Mouse (Mus musculus) stomach, embryonic 16.5 days (tissue): ENCODE results near the gene Otud7b. TPM values are rescaled to one million over a fixed set of nuclear protein-coding genes. Genes with fewer than 3 reads are reported as not detected.
"Not testable (repeated sequence)": the region's sequence is repeated elsewhere in the genome, so short reads cannot be mapped to it uniquely, and the experiment has no call there.

Experiments
- ATAC-seq: fragments of 200-750 bp; cut with Nextera tagmentation; 2 replicates; pipeline ENCODE4 v1.8.0; 2017; ENCODE audit warnings: moderate number of reproducible peaks, moderate TSS enrichment; ENCODE audit not compliant: insufficient read depth, low FRiP score
- H3K27ac ChIP-seq: fragments of 300-500 bp; sonication (generic); 2 replicates; pipeline ENCODE4 v1.5.1; 2014; ENCODE audit warnings: low read length
- H3K27me3 ChIP-seq: fragments of 300-500 bp; sonication (generic); 2 replicates; pipeline ENCODE4 v1.6.1; 2014; ENCODE audit warnings: low read length, control low read depth, mixed read lengths; ENCODE audit not compliant: control insufficient read depth, insufficient read depth
- H3K36me3 ChIP-seq: fragments of 300-500 bp; sonication (generic); 2 replicates; pipeline ENCODE4 v1.6.1; 2014; ENCODE audit warnings: low read length; ENCODE audit not compliant: control insufficient read depth, insufficient read depth
- H3K4me1 ChIP-seq: fragments of 300-500 bp; sonication (generic); 2 replicates; pipeline ENCODE4 v1.6.1; 2014; ENCODE audit warnings: low read length, control low read depth, mixed read lengths; ENCODE audit not compliant: control insufficient read depth, insufficient read depth
- H3K4me2 ChIP-seq: fragments of 300-500 bp; sonication (generic); 2 replicates; pipeline ENCODE4 v1.6.1; 2014; ENCODE audit warnings: low read depth, low read length, mixed read lengths
- H3K4me3 ChIP-seq: fragments of 300-500 bp; sonication (generic); replicated peaks from 2 replicates; pipeline ENCODE4 v1.5.1; 2014; ENCODE audit warnings: mild to moderate bottlenecking, low read length
- H3K9ac ChIP-seq: fragments of 300-500 bp; sonication (generic); 2 replicates; pipeline ENCODE4 v1.6.1; 2014; ENCODE audit warnings: low read length
- H3K9me3 ChIP-seq: fragments of 300-500 bp; sonication (generic); replicated peaks from 2 replicates; pipeline ENCODE4 v1.6.1; 2016; ENCODE audit warnings: low read length, control low read depth; ENCODE audit not compliant: control insufficient read depth
- WGBS: fragments of 180-500 bp; shearing (Covaris S2); extraction: QIAGEN DNeasy Blood & Tissue Kit; methylation state at CpG from one replicate; pipeline ENCODE4 v1.1.7; 2014; 5-methylcytosine and 5-hydroxymethylcytosine counted together
- polyA plus RNA-seq: library from polyadenylated mRNA; unstranded; fragments of >200 nt; fragmentation: Nextera tagmentation; extraction: Ambion mirVana; gene quantifications from 2 replicates; pipeline ENCODE4 v1.2.1, GENCODE M21; 2015

The Otud7b gene
- polyA plus RNA-seq, 1 experiment from 2014 or later = 13.1 TPM

GRCm38 (mm10) chr3:96168466-96169158 lies 64.3 kb downstream of the Otud7b start:
- Histone ChIP-seq H3K27me3 (no peaks in the 10 kb centered on the region), H3K4me1 (peaks cover 8% of the 10 kb centered on the region; the same call in 1 of the 2 replicates), H3K9me3 (no peaks in the 10 kb centered on the region), H3K36me3 (no peaks in the 10 kb centered on the region), H3K4me2 (no peak overlapping the region), H3K9ac (no peak overlapping the region), H3K4me3 (no peak overlapping the region), H3K27ac (no peak overlapping the region)
- ATAC-seq = no peak
- WGBS = 66% methylated on average over 12 of the region's 12 CpGs

- no peak for ATAC-seq
- 0 out of 2 replicates have a peak, but pooled peaks cover 8% of the 10 kb centered on the region for H3K36me3 ChIP-seq
- H3K4me3 ChIP-seq = no peak overlapping the region
- peaks cover 15% of the 10 kb centered on the region for H3K4me1 ChIP-seq
- no peak overlapping the region for H3K27ac ChIP-seq
- no peaks in the 10 kb centered on the region for H3K9me3 ChIP-seq
- H3K27me3 ChIP-seq = no peaks in the 10 kb centered on the region
- H3K9ac ChIP-seq = no peak overlapping the region; the same call in 1 of the 2 replicates
- no peak overlapping the region for H3K4me2 ChIP-seq
- WGBS = 83% methylated on average over 4 of the region's 4 CpGs
These were observed 65.9 kb downstream of the Otud7b start for GRCm38 (mm10) chr3:96170276-96170675.

- Histone ChIP-seq H3K27ac (peak overlapping the region; percentile 99), H3K9ac (peak overlapping the region; percentile 79), H3K27me3 (no peaks in the 10 kb centered on the region), H3K4me1 (peaks cover 15% of the 10 kb centered on the region), H3K4me2 (peak overlapping the region; percentile 71), H3K9me3 (no peaks in the 10 kb centered on the region), H3K4me3 (peak overlapping the region; percentile 89), H3K36me3 (peaks cover 12% of the 10 kb centered on the region; the same call in 1 of the 2 replicates)
- no peak for ATAC-seq
- 47% methylated on average over 10 of the region's 10 CpGs for WGBS
These were observed 66.7 kb downstream of the Otud7b start for GRCm38 (mm10) chr3:96170976-96171545.

GRCm38 (mm10) chr3:96171583-96172196 lies 67.4 kb downstream of the Otud7b start:
- H3K4me2 ChIP-seq = peak overlapping the region; percentile 71
- peaks cover 15% of the 10 kb centered on the region for H3K4me1 ChIP-seq
- ATAC-seq = peak; percentile 8; the same call in 1 of the 2 replicates
- no peaks in the 10 kb centered on the region for H3K27me3 ChIP-seq
- 15% methylated on average over 18 of the region's 18 CpGs for WGBS
- peak overlapping the region; percentile 99 for H3K27ac ChIP-seq
- H3K4me3 ChIP-seq = peak overlapping the region; percentile 89
- peaks cover 17% of the 10 kb centered on the region; the same call in 1 of the 2 replicates for H3K36me3 ChIP-seq
- H3K9me3 ChIP-seq = no peaks in the 10 kb centered on the region
- H3K9ac ChIP-seq = peak overlapping the region; percentile 79

GRCm38 (mm10) chr3:96172197-96173178 lies 68.2 kb downstream of the Otud7b start, which contains the start of gene Sf3b4:
Gene Sf3b4, plus strand, starts transcription at chr3:96172332.
- Histone ChIP-seq H3K27me3 (no peaks in the 10 kb centered on the region), H3K27ac (peak within 1 kb of the TSS; percentile 99), H3K36me3 (peaks cover 17% of the 10 kb centered on the region; the same call in 1 of the 2 replicates), H3K9me3 (no peaks in the 10 kb centered on the region), H3K4me1 (peaks cover 15% of the 10 kb centered on the region), H3K4me3 (peak within 1 kb of the TSS; percentile 89), H3K4me2 (peak within 1 kb of the TSS; percentile 82), H3K9ac (peak within 1 kb of the TSS; percentile 79)
- WGBS = 0% methylated on average over 56 of the region's 58 CpGs
- ATAC-seq = peak; percentile 95

- H3K4me1 ChIP-seq = peaks cover 15% of the 10 kb centered on the region
- peak overlapping the region; percentile 89 for H3K4me3 ChIP-seq
- peak overlapping the region; percentile 82 for H3K4me2 ChIP-seq
- H3K27ac ChIP-seq = no peak overlapping the region
- H3K9me3 ChIP-seq = no peaks in the 10 kb centered on the region
- no peaks in the 10 kb centered on the region for H3K27me3 ChIP-seq
- peak overlapping the region; percentile 79 for H3K9ac ChIP-seq
- ATAC-seq = no peak
- WGBS = 33% methylated on average over 7 of the region's 7 CpGs
- peaks cover 22% of the 10 kb centered on the region for H3K36me3 ChIP-seq
These were observed 68.9 kb downstream of the Otud7b start for GRCm38 (mm10) chr3:96173185-96173584.

GRCm38 (mm10) chr3:96174042-96174441 lies 69.7 kb downstream of the Otud7b start:
- not testable (repeated sequence) for H3K4me2 ChIP-seq, H3K27ac ChIP-seq, ATAC-seq, H3K9me3 ChIP-seq, H3K9ac ChIP-seq, H3K27me3 ChIP-seq, H3K4me3 ChIP-seq
- Histone ChIP-seq H3K4me1 (peaks cover 15% of the 10 kb centered on the region), H3K36me3 (peaks cover 24% of the 10 kb centered on the region)
- 82% methylated on average over 4 of the region's 4 CpGs for WGBS

GRCm38 (mm10) chr3:96175251-96175650 lies 70.9 kb downstream of the Otud7b start:
- no peaks in the 10 kb centered on the region for H3K9me3 ChIP-seq
- H3K36me3 ChIP-seq = peaks cover 24% of the 10 kb centered on the region
- H3K27ac ChIP-seq = no peak overlapping the region
- H3K9ac ChIP-seq = no peak overlapping the region
- peaks cover 15% of the 10 kb centered on the region for H3K4me1 ChIP-seq
- H3K4me2 ChIP-seq = no peak overlapping the region
- 92% methylated on average over 6 of the region's 6 CpGs for WGBS
- no peak for ATAC-seq
- no peaks in the 10 kb centered on the region for H3K27me3 ChIP-seq
- H3K4me3 ChIP-seq = no peak overlapping the region
